Mouse (Mus musculus) left cerebral cortex, adult 18-20 months (tissue): ENCODE measurements around the gene Zfp970. TPM values are rescaled to one million over a fixed set of nuclear protein-coding genes. Genes with fewer than 3 reads are reported as not detected.

ENCODE experiments used
- total RNA-seq, 2 experiments: library from RNA; stranded (reverse); gene quantifications; 2 replicates each; pipeline ENCODE4 v1.2.3; 2021

Gene Zfp970
- total RNA-seq, 2 experiments from 2014 or later, result 36.1 to 46.9 TPM

Other genes starting within 250 kb of the Zfp970 start
- 1 to 10 TPM in 1 of 2 experiments, under 1 TPM in 1; 0.98 to 2.6 TPM for gene Gm14409, start 197.7 kb upstream of the Zfp970 start, total RNA-seq
- gene Gm14412, start 140.4 kb upstream of the Zfp970 start, total RNA-seq, result 1 to 10 TPM; 4.7 to 5.5 TPM
- gene Gm14418, start 66.4 kb upstream of the Zfp970 start, total RNA-seq, result 10 to 100 TPM; 34.6 TPM
- gene Gm14403, start 33.5 kb downstream of the Zfp970 start, total RNA-seq, result 10 to 100 TPM; 39.9 to 47.5 TPM
- not detected for gene Gm14406, start 113.5 kb downstream of the Zfp970 start, total RNA-seq